Mouse (Mus musculus) embryonic fibroblast, embryonic 13.5 days (primary cell): ENCODE measurements around the gene Zfp964.

Experiments used
- CTCF ChIP-seq: IDR thresholded peaks from 2 replicates; pipeline ENCODE4 v1.5.1; 2011; ENCODE audit warnings: mild to moderate bottlenecking, control low read depth, low read length, moderate library complexity, borderline replicate concordance; ENCODE audit not compliant: insufficient read depth
- POLR2A ChIP-seq: IDR thresholded peaks from 2 replicates; pipeline ENCODE4 v1.6.1; 2011; ENCODE audit warnings: low read depth, mild to moderate bottlenecking, control low read depth, low read length, moderate library complexity

DNA sequence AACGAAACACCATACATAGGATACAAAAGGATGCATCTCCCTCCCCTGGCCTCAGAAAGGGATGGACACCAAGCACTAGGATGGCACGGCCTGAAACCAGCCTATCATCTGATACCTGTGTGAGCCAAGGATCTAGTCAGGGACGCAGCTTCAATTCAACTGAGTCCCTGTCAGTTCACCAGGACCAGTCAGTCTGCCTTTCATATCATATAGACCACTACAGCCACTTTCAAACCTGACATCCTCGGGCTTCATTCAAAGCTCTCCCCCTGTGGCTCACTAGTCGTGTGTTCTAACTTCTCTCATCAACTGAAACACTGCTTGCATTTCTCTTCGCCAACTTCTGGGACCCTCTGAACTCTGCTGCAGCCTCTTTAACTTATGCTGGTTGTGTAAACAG lies 61.1 kb downstream of the Zfp964 start:
- TF ChIP-seq CTCF (no peak), POLR2A (no peak)
